Mouse (Mus musculus) lung, postnatal 0 days (tissue): Measurements from ENCODE around the gene Ehmt2. TPM values are rescaled to one million over a fixed set of nuclear protein-coding genes. Genes with fewer than 3 reads are reported as not detected.

ENCODE experiments used
- ATAC-seq: fragments of 200-750 bp; cut with Nextera tagmentation; 2 replicates; pipeline ENCODE4 v1.8.0; 2017; ENCODE audit warnings: moderate library complexity
- DNase-seq: peaks from one replicate; pipeline ENCODE4 v3.0.0-alpha.2; 2016; ENCODE audit warnings: low spot score
- H3K27ac ChIP-seq: fragments of 300-500 bp; sonication (generic); 2 replicates; pipeline ENCODE4 v1.5.1; 2014; ENCODE audit warnings: antibody characterized with exemption, mild to moderate bottlenecking, low read length, mixed read lengths
- H3K27me3 ChIP-seq: fragments of 300-500 bp; sonication (generic); replicated peaks from 2 replicates; pipeline ENCODE4 v1.6.1; 2014; ENCODE audit warnings: low read length, mixed read lengths; ENCODE audit not compliant: insufficient read depth
- H3K36me3 ChIP-seq: fragments of 300-500 bp; sonication (generic); 2 replicates; pipeline ENCODE4 v1.6.1; 2014; ENCODE audit warnings: low read length, mixed read lengths; ENCODE audit not compliant: insufficient read depth
- H3K4me1 ChIP-seq: fragments of 300-500 bp; sonication (generic); 2 replicates; pipeline ENCODE4 v1.6.1; 2014; ENCODE audit warnings: antibody characterized with exemption, low read depth, low read length, mixed read lengths; ENCODE audit not compliant: insufficient read depth
- H3K4me2 ChIP-seq: fragments of 300-500 bp; sonication (generic); replicated peaks from 2 replicates; pipeline ENCODE4 v1.6.1; 2014; ENCODE audit warnings: low read depth, mild to moderate bottlenecking, low read length, moderate library complexity, mixed read lengths
- H3K4me3 ChIP-seq: fragments of 300-500 bp; sonication (generic); 2 replicates; pipeline ENCODE4 v1.5.1; 2014; ENCODE audit warnings: low read depth, low read length
- H3K9ac ChIP-seq: fragments of 300-500 bp; sonication (generic); replicated peaks from 2 replicates; pipeline ENCODE4 v1.6.1; 2014; ENCODE audit warnings: low read depth, mild to moderate bottlenecking
- H3K9me3 ChIP-seq: fragments of 300-500 bp; sonication (generic); 2 replicates; pipeline ENCODE4 v1.6.1; 2016; ENCODE audit warnings: low read length, mixed read lengths
- CTCF ChIP-seq: IDR thresholded peaks from 2 replicates; pipeline ENCODE4 v1.5.1; 2016; ENCODE audit warnings: antibody characterized with exemption, mild to moderate bottlenecking
- EP300 ChIP-seq: IDR thresholded peaks from 2 replicates; pipeline ENCODE4 v1.6.1; 2016; ENCODE audit warnings: antibody characterized with exemption, mild to moderate bottlenecking, control low read depth
- WGBS: fragments of 180-500 bp; shearing (Covaris S2); extraction: QIAGEN DNeasy Blood & Tissue Kit; methylation state at CpG from one replicate; pipeline ENCODE4 v1.1.7; 2014; 5-methylcytosine and 5-hydroxymethylcytosine counted together
- polyA plus RNA-seq: library from polyadenylated mRNA; unstranded; fragments of >200 nt; fragmentation: Nextera tagmentation; extraction: Ambion mirVana; gene quantifications from 2 replicates; pipeline ENCODE4 v1.2.1, GENCODE M21; 2015

Ehmt2 gene
- polyA plus RNA-seq, 1 experiment from 2014 or later, result 28.7 TPM

DNA sequence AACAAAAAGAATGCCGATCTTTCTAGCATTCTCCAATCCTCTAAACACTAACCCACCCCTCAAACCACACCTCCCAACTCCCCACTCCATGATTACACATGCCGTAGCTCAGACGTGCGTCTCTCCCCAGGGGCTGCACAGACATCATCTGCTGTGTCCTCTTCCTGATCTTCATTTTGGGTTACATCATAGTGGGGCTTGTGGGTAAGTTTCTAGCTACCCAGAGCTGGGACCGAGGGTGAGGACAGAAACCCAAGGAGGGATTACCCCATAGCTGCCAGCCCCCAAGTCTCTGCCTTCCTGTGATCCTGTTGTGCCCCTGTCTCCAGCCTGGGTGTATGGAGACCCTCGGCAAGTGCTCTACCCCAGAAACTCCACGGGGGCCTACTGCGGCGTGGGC is 18.9 kb downstream of the Ehmt2 start:
- no peak overlapping the region for H3K9ac ChIP-seq
- 79% methylated on average over 9 of the region's 9 CpGs for WGBS

GRCm38 (mm10) chr17:34922939-34923338 is 24.7 kb downstream of the Ehmt2 start:
- Histone ChIP-seq H3K9me3 (no peaks in the 10 kb centered on the region), H3K4me2 (no peak overlapping the region), H3K27ac (no peak overlapping the region), H3K4me3 (no peak overlapping the region), H3K27me3 (no peaks in the 10 kb centered on the region), H3K36me3 (no peaks in the 10 kb centered on the region), H3K4me1 (no peaks in the 10 kb centered on the region), H3K9ac (no peak overlapping the region)
- 55% methylated on average over 6 of the region's 6 CpGs for WGBS
- ATAC-seq (no peak), DNase-seq (no peak)
- peak; percentile 34; the same call in 1 of the 2 replicates for TF ChIP-seq CTCF
- no peak for TF ChIP-seq EP300

More for the DNA sequence above, 18.9 kb downstream of the Ehmt2 start:
- Histone ChIP-seq H3K9me3 (no peaks in the 10 kb centered on the region), H3K4me1 (0 out of 2 replicates have a peak, but pooled peaks cover 4% of the 10 kb centered on the region), H3K27ac (no peak overlapping the region), H3K27me3 (no peaks in the 10 kb centered on the region), H3K4me3 (no peak overlapping the region), H3K4me2 (no peak overlapping the region), H3K36me3 (0 out of 2 replicates have a peak, but pooled peaks cover 4% of the 10 kb centered on the region)
- DNase-seq (no peak), ATAC-seq (no peak)
- TF ChIP-seq CTCF (no peak), EP300 (no peak)

GRCm38 (mm10) chr17:34924258-34924657 is 26.0 kb downstream of the Ehmt2 start:
- Histone ChIP-seq H3K27me3 (no peaks in the 10 kb centered on the region), H3K9ac (no peak overlapping the region), H3K4me3 (no peak overlapping the region), H3K9me3 (no peaks in the 10 kb centered on the region), H3K4me1 (no peaks in the 10 kb centered on the region), H3K27ac (no peak overlapping the region), H3K4me2 (no peak overlapping the region), H3K36me3 (no peaks in the 10 kb centered on the region)
- ATAC-seq (no peak), DNase-seq (no peak)
- 62% methylated on average over 5 of the region's 5 CpGs for WGBS
- TF ChIP-seq EP300, result no peak
- TF ChIP-seq CTCF, result no peak

DNA sequence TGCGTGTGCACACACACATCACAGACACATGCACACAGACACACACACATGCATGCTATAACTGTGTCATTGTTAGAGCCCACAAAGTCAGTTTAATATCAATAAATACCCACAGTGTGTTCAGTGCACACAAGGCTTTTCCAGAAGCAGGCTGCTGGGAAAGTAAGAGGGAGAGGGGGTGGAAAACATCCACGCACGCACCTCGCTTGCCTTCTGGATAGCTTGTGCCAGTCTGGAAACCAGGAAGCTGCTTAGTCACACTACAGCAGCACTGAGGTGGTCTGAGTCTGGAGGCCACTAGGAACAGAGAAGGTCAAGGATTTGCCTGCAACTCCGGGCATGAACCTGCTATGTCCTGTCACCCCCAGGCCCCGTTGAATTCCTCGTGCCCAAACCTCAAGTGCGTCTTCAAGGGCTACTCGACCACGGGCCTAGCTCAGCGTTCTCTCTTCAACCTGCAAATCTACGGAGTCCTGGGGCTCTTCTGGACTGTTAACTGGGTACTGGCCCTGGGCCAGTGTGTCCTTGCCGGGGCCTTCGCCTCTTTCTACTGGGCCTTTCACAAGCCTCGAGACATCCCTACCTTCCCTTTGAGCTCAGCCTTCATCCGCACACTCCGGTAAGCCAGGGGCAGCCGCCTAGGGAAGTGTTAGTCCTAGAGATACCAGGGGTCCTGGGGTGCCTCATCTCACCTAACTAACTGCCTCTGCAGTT is 29.2 kb downstream of the Ehmt2 start:
- peak; percentile 11; the same call in 1 of the 2 replicates for ATAC-seq
- WGBS, result 59% methylated on average over 18 of the region's 18 CpGs
- Histone ChIP-seq H3K27me3 (no peaks in the 10 kb centered on the region), H3K4me1 (peaks cover 7% of the 10 kb centered on the region; the same call in 1 of the 2 replicates), H3K9me3 (no peaks in the 10 kb centered on the region), H3K36me3 (no peaks in the 10 kb centered on the region), H3K9ac (0 out of 2 replicates have a peak overlapping the region, but pooled peaks have one; percentile 12), H3K4me2 (no peak overlapping the region), H3K4me3 (no peak overlapping the region), H3K27ac (peak overlapping the region; percentile 26; the same call in 1 of the 2 replicates)
- TF ChIP-seq CTCF, result no peak
- no peak for TF ChIP-seq EP300
- peak; percentile 60 for DNase-seq

- no peak overlapping the region for H3K9ac ChIP-seq
- no peaks in the 10 kb centered on the region for H3K27me3 ChIP-seq
- peaks cover 7% of the 10 kb centered on the region; the same call in 1 of the 2 replicates for H3K4me1 ChIP-seq
- H3K36me3 ChIP-seq, result no peaks in the 10 kb centered on the region
- TF ChIP-seq CTCF (no peak), EP300 (no peak)
- ATAC-seq (no peak), DNase-seq (no peak)
- H3K4me2 ChIP-seq, result no peak overlapping the region
- H3K27ac ChIP-seq, result no peak overlapping the region
- no peak overlapping the region for H3K4me3 ChIP-seq
- no peaks in the 10 kb centered on the region for H3K9me3 ChIP-seq
- WGBS, result 36% methylated on average over 4 of the region's 4 CpGs
These were observed 30.6 kb downstream of the Ehmt2 start for GRCm38 (mm10) chr17:34928841-34929240.

GRCm38 (mm10) chr17:34931061-34931734 is 32.9 kb downstream of the Ehmt2 start, which contains the start of gene Neu1:
TSS of gene Neu1 (plus strand) at chr17:34931253.
- peak within 1 kb of the TSS; percentile 55 for H3K9ac ChIP-seq
- H3K27ac ChIP-seq, result peak within 1 kb of the TSS; percentile 40; the same call in 1 of the 2 replicates
- TF ChIP-seq CTCF, result peak; percentile 85
- peak; percentile 44; the same call in 1 of the 2 replicates for TF ChIP-seq EP300
- H3K4me2 ChIP-seq, result peak within 1 kb of the TSS; percentile 91
- peak; percentile 99 for ATAC-seq
- 0 out of 2 replicates have a peak, but pooled peaks cover 2% of the 10 kb centered on the region for H3K36me3 ChIP-seq
- H3K27me3 ChIP-seq, result no peaks in the 10 kb centered on the region
- peak within 1 kb of the TSS; percentile 60 for H3K4me3 ChIP-seq
- DNase-seq, result peak; percentile 99
- peaks cover 7% of the 10 kb centered on the region; the same call in 1 of the 2 replicates for H3K4me1 ChIP-seq
- no peaks in the 10 kb centered on the region for H3K9me3 ChIP-seq
- WGBS, result 0% methylated on average over 37 of the region's 38 CpGs
